Mouse (Mus musculus): ENCODE measurements at regions not wholly inside any gene's neighbourhood (a gene's known extent, or its start where the extent isn't known, plus 50 kb on each side); places are given as distances from the start of the nearest gene placed in this dataset.

GRCm38 (mm10) chr11:86005284-86005683 is 119.1 kb downstream of the Tbx4 start:
- TF ChIP-seq POLR2A (IDR thresholded peaks at IDR 0.05; ENCODE audit: insufficient read depth, low read length) (no peak), CTCF (IDR thresholded peaks at IDR 0.05; ENCODE audit: low read depth, low read length) (no peak), EP300 (IDR thresholded peaks at IDR 0.05; ENCODE audit: insufficient read depth, low read depth, low read length) (no peak)

Measured in ES-Bruce4 (cell line).